13 mouse cellular contexts compared by ENCODE assay signal in the genomic region with DNA sequence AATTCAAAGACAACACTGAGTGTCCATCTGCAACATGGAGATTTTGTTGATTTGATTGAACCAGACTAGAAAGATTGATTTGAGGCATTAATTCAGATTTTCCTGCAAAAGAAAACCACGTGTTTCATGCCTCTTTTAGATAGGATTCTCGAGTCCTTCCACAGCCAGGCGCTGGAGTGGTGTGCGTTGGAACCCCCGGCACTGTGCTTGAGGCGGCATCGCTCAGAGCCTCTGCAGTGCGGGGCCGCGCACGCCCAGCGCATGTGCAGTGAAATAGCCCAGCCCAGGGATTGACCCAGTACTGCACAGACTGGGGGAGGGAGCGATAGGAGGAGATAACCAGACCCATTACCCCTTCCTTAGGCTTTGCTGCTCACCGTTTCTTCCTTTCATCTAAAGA. TPM values are rescaled to one million over a fixed set of nuclear protein-coding genes. Genes with fewer than 3 reads are reported as not detected.
DNase-seq lines count a peak whose midpoint lies in the region; ATAC-seq and TF ChIP-seq lines count a peak whose summit lies in the region.
"Had no signal": no experiment of that assay in that cellular context is flagged by ENCODE, and none has a peak within 500 bp of the region (broad histone marks: within the 10 kb centered on the region; RNA-seq: fewer than 3 reads in every experiment).

No protein-coding gene starts in this region.

- no peaks in the 10 kb centered on the region for H3K27me3 ChIP-seq in kidney, embryonic 15.5 days
- peaks cover 60% of the 10 kb centered on the region for H3K27me3 ChIP-seq in hindbrain, embryonic 16.5 days (replicated peaks; ENCODE audit: control insufficient read depth, insufficient read depth, low read length)
- peaks cover 97% of the 10 kb centered on the region for H3K27me3 ChIP-seq in limb, embryonic 15.5 days
- H3K27me3 ChIP-seq in liver, postnatal 0 days (ENCODE audit: insufficient read depth, low read length), result peaks cover 82% of the 10 kb centered on the region

- peak; percentile 82 for ATAC-seq in kidney, embryonic 15.5 days (replicated peaks; ENCODE audit: low FRiP score)
- ATAC-seq in hindbrain, embryonic 16.5 days, result peak; percentile 60
- ATAC-seq in limb, embryonic 15.5 days (ENCODE audit: insufficient number of reproducible peaks, low FRiP score, low TSS enrichment, low read depth), result no peak
- no peak for ATAC-seq in liver, postnatal 0 days
- ATAC-seq in erythroblast, adult 5-6 weeks (replicated peaks; ENCODE audit: low FRiP score, poor library complexity, severe bottlenecking), result no peak

- no peak for TF ChIP-seq EP300 in liver, postnatal 0 days (IDR thresholded peaks at IDR 0.05; ENCODE audit: low read depth)

- H3K4me2 ChIP-seq in kidney, embryonic 15.5 days, result peak overlapping the region; percentile 75
- H3K4me2 ChIP-seq in hindbrain, embryonic 16.5 days (ENCODE audit: low read length), result no peak overlapping the region
- peak overlapping the region; percentile 19; the same call in 1 of the 2 replicates for H3K4me2 ChIP-seq in limb, embryonic 15.5 days
- no peak overlapping the region for H3K4me2 ChIP-seq in liver, postnatal 0 days (ENCODE audit: low read depth, low read length)

- peak overlapping the region; percentile 95 for H3K4me3 ChIP-seq in kidney, embryonic 15.5 days (replicated peaks)
- peak overlapping the region; percentile 16 for H3K4me3 ChIP-seq in hindbrain, embryonic 16.5 days (ENCODE audit: low read length)
- 0 out of 2 replicates have a peak overlapping the region, but pooled peaks have one; percentile 4 for H3K4me3 ChIP-seq in limb, embryonic 15.5 days
- no peak overlapping the region for H3K4me3 ChIP-seq in liver, postnatal 0 days (ENCODE audit: low read depth, low read length)

- H3K4me1 ChIP-seq in kidney, embryonic 15.5 days, result peaks cover 61% of the 10 kb centered on the region
- peaks cover 7% of the 10 kb centered on the region; the same call in 1 of the 2 replicates for H3K4me1 ChIP-seq in hindbrain, embryonic 16.5 days (ENCODE audit: control insufficient read depth, insufficient read depth, low read depth, low read length)
- H3K4me1 ChIP-seq in limb, embryonic 15.5 days, result peaks cover 25% of the 10 kb centered on the region
- H3K4me1 ChIP-seq in liver, postnatal 0 days (ENCODE audit: insufficient read depth), result peaks cover 7% of the 10 kb centered on the region

- no peak for TF ChIP-seq CTCF in liver, postnatal 0 days (IDR thresholded peaks at IDR 0.05; ENCODE audit: low read depth)

- 1% methylated on average over 14 of the region's 14 CpGs for WGBS in kidney, embryonic 15.5 days
- 1% methylated on average over 14 of the region's 14 CpGs for WGBS in hindbrain, embryonic 16.5 days
- 7% methylated on average over 14 of the region's 14 CpGs for WGBS in limb, embryonic 15.5 days
- 2% methylated on average over 14 of the region's 14 CpGs for WGBS in liver, postnatal 0 days (ENCODE audit: insufficient replicate concordance)

- H3K9ac ChIP-seq in kidney, embryonic 15.5 days, result peak overlapping the region; percentile 99
- no peak overlapping the region for H3K9ac ChIP-seq in hindbrain, embryonic 16.5 days (ENCODE audit: low read depth, low read length)
- no peak overlapping the region for H3K9ac ChIP-seq in limb, embryonic 15.5 days
- H3K9ac ChIP-seq in liver, postnatal 0 days (replicated peaks), result no peak overlapping the region

- no peak for DNase-seq in kidney, adult 9 months
- peak; percentile 77 for DNase-seq in adrenal gland, postnatal 14 days
- no peak for DNase-seq in liver, postnatal 0 days
- no peak for DNase-seq in layer of hippocampus, adult 11-12 months (ENCODE audit: low spot score)
- DNase-seq: heart, postnatal 4 days; liver had no signal

- no peaks in the 10 kb centered on the region for H3K9me3 ChIP-seq in kidney, embryonic 15.5 days (replicated peaks)
- H3K9me3 ChIP-seq in hindbrain, embryonic 16.5 days (ENCODE audit: control insufficient read depth, low read length), result no peaks in the 10 kb centered on the region
- no peaks in the 10 kb centered on the region for H3K9me3 ChIP-seq in limb, embryonic 15.5 days
- no peaks in the 10 kb centered on the region for H3K9me3 ChIP-seq in liver, postnatal 0 days (ENCODE audit: low read length)

- H3K27ac ChIP-seq in kidney, embryonic 15.5 days, result peak overlapping the region; percentile 96
- H3K27ac ChIP-seq in hindbrain, embryonic 16.5 days (ENCODE audit: low read depth, low read length), result no peak overlapping the region
- H3K27ac ChIP-seq in limb, embryonic 15.5 days, result no peak overlapping the region
- H3K27ac ChIP-seq in liver, postnatal 0 days (ENCODE audit: low read depth), result no peak overlapping the region

- H3K36me3 ChIP-seq in kidney, embryonic 15.5 days, result no peaks in the 10 kb centered on the region
- no peaks in the 10 kb centered on the region for H3K36me3 ChIP-seq in hindbrain, embryonic 16.5 days (ENCODE audit: control insufficient read depth, insufficient read depth, low read length)
- no peaks in the 10 kb centered on the region for H3K36me3 ChIP-seq in limb, embryonic 15.5 days
- H3K36me3 ChIP-seq in liver, postnatal 0 days (replicated peaks; ENCODE audit: insufficient read depth, low read length), result no peaks in the 10 kb centered on the region

RNA-seq across cellular contexts. Expression of a gene that starts 3.2 kb away (rescaled TPM):
- 5.6 and 5.8 TPM in 2 replicates for polyA plus RNA-seq in kidney, embryonic 15.5 days (2015; fragmentation: Nextera tagmentation; extraction: Ambion mirVana)
- total RNA-seq in adrenal gland, postnatal 14 days (2021), result 13.9 and 17.8 TPM in 2 replicates
- polyA plus RNA-seq in hindbrain, embryonic 16.5 days (2015; fragmentation: Nextera tagmentation; extraction: Ambion mirVana), result 2.2 and 2.3 TPM in 2 replicates
- polyA plus RNA-seq in limb, embryonic 15.5 days (2015; fragmentation: Nextera tagmentation; extraction: Ambion mirVana), result 0.29 and 0.66 TPM in 2 replicates
- not detected in 2 replicates for polyA plus RNA-seq in liver, postnatal 0 days (2015; fragmentation: Nextera tagmentation; extraction: Ambion mirVana)
- total RNA-seq in erythroblast, adult 5-6 weeks (2015; ENCODE audit: low replicate concordance), result not detected in 2 replicates
- total RNA-seq in erythroblast, adult 5-6 weeks (2017; ENCODE audit: low replicate concordance), result not detected in 2 replicates
- total RNA-seq: common myeloid progenitor, adult 5-6 weeks; megakaryocyte progenitor cell, adult 5-6 weeks had no signal
- polyA plus RNA-seq: thymus, postnatal 0 days had no signal

RNA-seq across cellular contexts. Expression of a gene that starts 3.2 kb away (rescaled TPM):
- polyA plus RNA-seq in kidney, embryonic 15.5 days (2015; fragmentation: Nextera tagmentation; extraction: Ambion mirVana), result 15.2 and 15.9 TPM in 2 replicates
- 0.85 and 0.98 TPM in 2 replicates for total RNA-seq in adrenal gland, postnatal 14 days (2021)
- 43.8 and 48.0 TPM in 2 replicates for polyA plus RNA-seq in hindbrain, embryonic 16.5 days (2015; fragmentation: Nextera tagmentation; extraction: Ambion mirVana)
- 0.55 and 0.65 TPM in 2 replicates for polyA plus RNA-seq in limb, embryonic 15.5 days (2015; fragmentation: Nextera tagmentation; extraction: Ambion mirVana)
- polyA plus RNA-seq in liver, postnatal 0 days (2015; fragmentation: Nextera tagmentation; extraction: Ambion mirVana), result not detected in 2 replicates
- total RNA-seq in erythroblast, adult 5-6 weeks (2015; ENCODE audit: low replicate concordance), result not detected in 2 replicates
- not detected in 2 replicates for total RNA-seq in erythroblast, adult 5-6 weeks (2017; ENCODE audit: low replicate concordance)
- total RNA-seq: common myeloid progenitor, adult 5-6 weeks; megakaryocyte progenitor cell, adult 5-6 weeks had no signal

RNA-seq across cellular contexts. Expression of a gene that starts 10.5 kb away (rescaled TPM):
- polyA plus RNA-seq in kidney, embryonic 15.5 days (2015; fragmentation: Nextera tagmentation; extraction: Ambion mirVana), result 36.4 and 40.8 TPM in 2 replicates
- total RNA-seq in adrenal gland, postnatal 14 days (2021), result 24.6 and 24.9 TPM in 2 replicates
- polyA plus RNA-seq in hindbrain, embryonic 16.5 days (2015; fragmentation: Nextera tagmentation; extraction: Ambion mirVana), result 0.66 and 1.1 TPM in 2 replicates
- polyA plus RNA-seq in limb, embryonic 15.5 days (2015; fragmentation: Nextera tagmentation; extraction: Ambion mirVana), result 5.9 and 7.3 TPM in 2 replicates
- 0.04 TPM in 1 of 2 replicates, not detected in the other for polyA plus RNA-seq in liver, postnatal 0 days (2015; fragmentation: Nextera tagmentation; extraction: Ambion mirVana)
- not detected in 2 replicates for total RNA-seq in erythroblast, adult 5-6 weeks (2015; ENCODE audit: low replicate concordance)
- total RNA-seq in erythroblast, adult 5-6 weeks (2017; ENCODE audit: low replicate concordance), result not detected in 2 replicates
- total RNA-seq: common myeloid progenitor, adult 5-6 weeks; megakaryocyte progenitor cell, adult 5-6 weeks had no signal

RNA-seq across cellular contexts. Expression of a gene that starts 11.6 kb away (rescaled TPM):
- polyA plus RNA-seq in kidney, embryonic 15.5 days (2015; fragmentation: Nextera tagmentation; extraction: Ambion mirVana), result 1.7 and 2.3 TPM in 2 replicates
- total RNA-seq in adrenal gland, postnatal 14 days (2021), result 1.4 and 1.7 TPM in 2 replicates
- polyA plus RNA-seq in hindbrain, embryonic 16.5 days (2015; fragmentation: Nextera tagmentation; extraction: Ambion mirVana), result 0.45 and 0.72 TPM in 2 replicates
- polyA plus RNA-seq in limb, embryonic 15.5 days (2015; fragmentation: Nextera tagmentation; extraction: Ambion mirVana), result 0.08 and 0.11 TPM in 2 replicates
- not detected in 2 replicates for polyA plus RNA-seq in liver, postnatal 0 days (2015; fragmentation: Nextera tagmentation; extraction: Ambion mirVana)
- total RNA-seq in erythroblast, adult 5-6 weeks (2015; ENCODE audit: low replicate concordance), result not detected in 2 replicates
- total RNA-seq in erythroblast, adult 5-6 weeks (2017; ENCODE audit: low replicate concordance), result not detected in 2 replicates
- total RNA-seq: common myeloid progenitor, adult 5-6 weeks; heart, postnatal 4 days; megakaryocyte progenitor cell, adult 5-6 weeks had no signal
- polyA plus RNA-seq: thymus, postnatal 0 days had no signal

RNA-seq across cellular contexts. Expression of a gene that starts 17.4 kb away (rescaled TPM):
- 38.1 and 40.7 TPM in 2 replicates for polyA plus RNA-seq in kidney, embryonic 15.5 days (2015; fragmentation: Nextera tagmentation; extraction: Ambion mirVana)
- total RNA-seq in adrenal gland, postnatal 14 days (2021), result 3.8 and 5.8 TPM in 2 replicates
- polyA plus RNA-seq in hindbrain, embryonic 16.5 days (2015; fragmentation: Nextera tagmentation; extraction: Ambion mirVana), result 0.07 TPM in 1 of 2 replicates, not detected in the other
- 7.1 TPM in 2 replicates for polyA plus RNA-seq in limb, embryonic 15.5 days (2015; fragmentation: Nextera tagmentation; extraction: Ambion mirVana)
- polyA plus RNA-seq in liver, postnatal 0 days (2015; fragmentation: Nextera tagmentation; extraction: Ambion mirVana), result not detected in 2 replicates
- total RNA-seq in erythroblast, adult 5-6 weeks (2015; ENCODE audit: low replicate concordance), result not detected in 2 replicates
- total RNA-seq in erythroblast, adult 5-6 weeks (2017; ENCODE audit: low replicate concordance), result not detected in 2 replicates
- total RNA-seq: common myeloid progenitor, adult 5-6 weeks; megakaryocyte progenitor cell, adult 5-6 weeks had no signal

Comparison
In these comparisons a context has a peak if more than half of its experiments do, and no peak if none do; other contexts are left out.
1. ATAC-seq: peak in kidney, embryonic 15.5 days (single experiment) and hindbrain, embryonic 16.5 days (single experiment); none in limb, embryonic 15.5 days (single experiment), liver, postnatal 0 days (single experiment) and erythroblast, adult 5-6 weeks (single experiment).
2. H3K4me2 ChIP-seq: peak in kidney, embryonic 15.5 days (single experiment) and limb, embryonic 15.5 days (single experiment); none in hindbrain, embryonic 16.5 days (single experiment) and liver, postnatal 0 days (single experiment).